Mouse (Mus musculus) stomach, postnatal 0 days (tissue): ENCODE measurements around the gene Kat6b.

Experiments
- CTCF ChIP-seq: IDR thresholded peaks from 2 replicates; pipeline ENCODE4 v1.5.1; 2016; ENCODE audit warnings: antibody characterized with exemption, low read depth, mild to moderate bottlenecking, moderate library complexity
- EP300 ChIP-seq: optimal IDR thresholded peaks from 2 replicates; pipeline ENCODE3; 2016; ENCODE audit warnings: antibody characterized with exemption

GRCm38 (mm10) chr14:21499631-21500153 is 18.5 kb downstream of the Kat6b start:
- TF ChIP-seq CTCF, result 0 out of 2 replicates have a peak, but pooled peaks have one; percentile 32
- no peak for TF ChIP-seq EP300
